Mouse (Mus musculus) lung, embryonic 15.5 days (tissue): ENCODE data around the gene Ccdc183. TPM values are rescaled to one million over a fixed set of nuclear protein-coding genes. Genes with fewer than 3 reads are reported as not detected.
A peak's percentile ranks its signal among the peaks of the same experiment; 100 is the strongest.

ENCODE experiments used
- ATAC-seq: fragments of 200-750 bp; cut with Nextera tagmentation; 2 replicates; pipeline ENCODE4 v1.8.0; 2017; ENCODE audit warnings: moderate number of reproducible peaks, borderline replicate concordance; ENCODE audit not compliant: low FRiP score, low TSS enrichment; ENCODE audit errors: extremely low read depth
- H3K27ac ChIP-seq: fragments of 300-500 bp; sonication (generic); 2 replicates; pipeline ENCODE4 v1.5.1; 2015; ENCODE audit warnings: moderate library complexity, mild to moderate bottlenecking, inconsistent platforms
- H3K27me3 ChIP-seq: fragments of 300-500 bp; sonication (generic); 2 replicates; pipeline ENCODE4 v1.6.1; 2015; ENCODE audit warnings: inconsistent platforms
- H3K36me3 ChIP-seq: fragments of 300-500 bp; sonication (generic); 2 replicates; pipeline ENCODE4 v1.6.1; 2015; ENCODE audit warnings: inconsistent platforms
- H3K4me1 ChIP-seq: fragments of 300-500 bp; sonication (generic); 2 replicates; pipeline ENCODE4 v1.6.1; 2015; ENCODE audit warnings: inconsistent platforms
- H3K4me2 ChIP-seq: fragments of 300-500 bp; sonication (generic); 2 replicates; pipeline ENCODE4 v1.6.1; 2015; ENCODE audit warnings: inconsistent platforms, mild to moderate bottlenecking, moderate library complexity
- H3K4me3 ChIP-seq: fragments of 300-500 bp; sonication (generic); 2 replicates; pipeline ENCODE4 v1.5.1; 2015; ENCODE audit warnings: mild to moderate bottlenecking, inconsistent platforms
- H3K9ac ChIP-seq: fragments of 300-500 bp; sonication (generic); 2 replicates; pipeline ENCODE4 v1.6.1; 2015; ENCODE audit warnings: inconsistent platforms
- H3K9me3 ChIP-seq: fragments of 300-500 bp; sonication (generic); 2 replicates; pipeline ENCODE4 v1.6.1; 2016; ENCODE audit warnings: inconsistent platforms
- WGBS: fragments of 180-500 bp; shearing (Covaris S2); methylation state at CpG from one replicate; pipeline ENCODE4 v1.1.7; 2015; 5-methylcytosine and 5-hydroxymethylcytosine counted together
- polyA plus RNA-seq: library from polyadenylated mRNA; unstranded; fragments of >200 nt; fragmentation: Nextera tagmentation; extraction: Ambion mirVana; gene quantifications from 2 replicates; pipeline ENCODE4 v1.2.1, GENCODE M21; 2015

The Ccdc183 gene
- polyA plus RNA-seq, 1 experiment from 2014 or later, result 0.17 TPM

- WGBS, result 8% methylated on average over 21 of the region's 21 CpGs
- peak overlapping the region; percentile 82 for H3K4me2 ChIP-seq
- H3K9ac ChIP-seq, result peak overlapping the region; percentile 57
- peak overlapping the region; percentile 53 for H3K4me3 ChIP-seq
- peak overlapping the region; percentile 87 for H3K27ac ChIP-seq
- H3K36me3 ChIP-seq, result peaks cover 11% of the 10 kb centered on the region; the same call in 1 of the 2 replicates
- ATAC-seq, result no peak
- H3K27me3 ChIP-seq, result peaks cover 50% of the 10 kb centered on the region
- no peaks in the 10 kb centered on the region for H3K9me3 ChIP-seq
- H3K4me1 ChIP-seq, result peaks cover 60% of the 10 kb centered on the region
Measured at GRCm38 (mm10) chr2:25575432-25576027, 41.9 kb downstream of the Ccdc183 start.

GRCm38 (mm10) chr2:25574579-25575431 lies 42.7 kb downstream of the Ccdc183 start, which contains the start of the genes Mamdc4 and Phpt1:
Gene Mamdc4 (minus strand): TSS chr2:25574845.
Gene Phpt1 (minus strand): TSS chr2:25575224.
- peak within 1 kb of the TSS; percentile 82 for H3K4me2 ChIP-seq

GRCm38 (mm10) chr2:25574136-25574535 lies 43.3 kb downstream of the Ccdc183 start:
- no peak for ATAC-seq
- peaks cover 36% of the 10 kb centered on the region for H3K27me3 ChIP-seq
- H3K4me3 ChIP-seq, result peak overlapping the region; percentile 53
- WGBS, result 17% methylated on average over 11 of the region's 11 CpGs
- no peaks in the 10 kb centered on the region for H3K9me3 ChIP-seq
- H3K27ac ChIP-seq, result 0 out of 2 replicates have a peak overlapping the region, but pooled peaks have one; percentile 87
- peaks cover 51% of the 10 kb centered on the region for H3K4me1 ChIP-seq
- peak overlapping the region; percentile 82 for H3K4me2 ChIP-seq
- peak overlapping the region; percentile 53 for H3K9ac ChIP-seq
- peaks cover 24% of the 10 kb centered on the region for H3K36me3 ChIP-seq

More at GRCm38 (mm10) chr2:25574579-25575431, 42.7 kb downstream of the Ccdc183 start, which contains the start of the genes Mamdc4 and Phpt1:
- ATAC-seq, result peak; percentile 98
- Histone ChIP-seq H3K36me3 (peaks cover 17% of the 10 kb centered on the region), H3K4me3 (peak within 1 kb of the TSS; percentile 53), H3K4me1 (peaks cover 57% of the 10 kb centered on the region), H3K27ac (peak within 1 kb of the TSS; percentile 87), H3K27me3 (peaks cover 42% of the 10 kb centered on the region), H3K9ac (peak within 1 kb of the TSS; percentile 57), H3K9me3 (no peaks in the 10 kb centered on the region)
- WGBS, result under 1% methylated on average over 45 of the region's 45 CpGs

DNA sequence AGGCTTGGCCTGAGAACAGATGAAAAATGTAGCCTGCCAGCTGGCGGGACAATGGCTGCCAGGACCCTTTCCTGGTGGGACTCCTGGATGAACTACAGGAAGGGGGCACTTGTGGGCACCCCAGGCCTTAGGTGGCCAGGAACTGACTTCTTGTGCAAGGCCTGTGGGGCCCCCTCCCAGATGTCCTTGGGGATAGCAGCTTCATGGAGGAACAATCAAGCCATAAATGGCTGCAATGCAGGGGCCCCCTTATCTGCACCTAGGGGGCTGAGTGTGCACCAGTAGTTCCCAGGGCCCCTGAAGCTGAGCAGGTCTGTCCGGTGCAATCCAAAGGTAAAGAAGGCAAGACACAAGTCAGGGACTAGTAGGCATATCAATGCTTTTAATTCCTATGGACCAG lies 44.4 kb downstream of the Ccdc183 start:
- Histone ChIP-seq H3K9me3 (no peaks in the 10 kb centered on the region), H3K4me3 (no peak overlapping the region), H3K9ac (no peak overlapping the region), H3K4me2 (no peak overlapping the region), H3K36me3 (peaks cover 34% of the 10 kb centered on the region), H3K4me1 (peaks cover 40% of the 10 kb centered on the region), H3K27me3 (peaks cover 25% of the 10 kb centered on the region), H3K27ac (no peak overlapping the region)
- no peak for ATAC-seq
- WGBS, result 85% methylated on average over 2 of the region's 2 CpGs

DNA sequence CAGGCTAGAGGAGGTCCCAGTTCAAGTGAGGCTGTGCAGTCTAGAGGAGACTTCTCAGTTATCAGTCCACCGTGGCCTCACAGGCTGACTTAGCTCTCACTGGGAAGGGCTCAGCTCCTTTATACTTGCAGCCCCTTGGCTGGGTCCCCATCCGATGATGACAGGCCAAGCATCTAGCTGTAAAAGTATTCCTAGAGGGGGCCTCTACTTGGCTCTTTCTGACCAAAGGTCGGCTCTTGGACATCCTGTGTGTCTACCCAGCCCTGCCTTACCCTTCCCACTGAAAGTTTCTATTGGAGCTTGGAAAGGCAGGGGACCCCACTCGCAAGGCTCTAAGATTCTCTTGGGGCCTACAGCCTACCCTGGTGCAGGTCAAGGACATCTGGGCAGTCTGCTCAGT lies 46.3 kb downstream of the Ccdc183 start:
- H3K4me3 ChIP-seq, result no peak overlapping the region
- peaks cover 7% of the 10 kb centered on the region for H3K27me3 ChIP-seq
- no peak overlapping the region for H3K4me2 ChIP-seq
- no peaks in the 10 kb centered on the region for H3K9me3 ChIP-seq
- peaks cover 23% of the 10 kb centered on the region for H3K4me1 ChIP-seq
- H3K9ac ChIP-seq, result no peak overlapping the region
- WGBS, result 85% methylated on average over 4 of the region's 4 CpGs
- peaks cover 34% of the 10 kb centered on the region for H3K36me3 ChIP-seq
- no peak overlapping the region for H3K27ac ChIP-seq
- ATAC-seq, result no peak

GRCm38 (mm10) chr2:25569323-25569722 lies 48.2 kb downstream of the Ccdc183 start:
- Histone ChIP-seq H3K36me3 (peaks cover 51% of the 10 kb centered on the region), H3K4me2 (no peak overlapping the region), H3K27ac (no peak overlapping the region), H3K4me1 (peaks cover 14% of the 10 kb centered on the region), H3K9ac (no peak overlapping the region), H3K27me3 (no peaks in the 10 kb centered on the region), H3K4me3 (no peak overlapping the region), H3K9me3 (no peaks in the 10 kb centered on the region)
- WGBS, result 94% methylated on average over 3 of the region's 3 CpGs
- ATAC-seq, result no peak

DNA sequence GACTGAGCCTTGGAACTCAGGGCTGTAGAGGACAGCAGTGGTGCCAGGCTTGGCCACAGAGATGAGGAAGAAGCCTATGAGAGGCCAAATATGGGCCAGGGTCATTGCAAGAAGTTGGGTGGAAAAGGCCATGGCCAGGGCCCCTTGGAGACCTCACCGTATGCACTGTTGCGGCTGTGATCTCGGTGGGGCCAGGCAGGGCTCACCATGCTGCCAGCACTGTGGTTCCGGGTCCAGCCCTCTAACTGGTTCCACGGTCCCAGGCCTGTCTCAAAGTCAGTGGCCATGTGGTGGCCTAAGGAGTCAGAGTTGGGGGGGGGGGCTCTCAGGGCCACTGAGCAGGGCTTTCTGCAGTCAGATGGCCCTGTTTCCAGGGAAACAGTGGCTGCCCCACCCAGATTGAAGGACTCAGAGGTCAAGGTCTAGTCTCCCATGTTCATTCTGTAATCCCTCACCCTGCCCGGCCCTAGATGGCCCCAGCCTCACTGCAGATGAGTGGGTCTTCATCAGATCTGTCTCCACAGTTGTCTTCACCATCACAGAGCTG lies 48.9 kb downstream of the Ccdc183 start:
- Histone ChIP-seq H3K4me1 (peaks cover 7% of the 10 kb centered on the region), H3K9ac (no peak overlapping the region), H3K4me3 (no peak overlapping the region), H3K36me3 (peaks cover 58% of the 10 kb centered on the region), H3K27ac (no peak overlapping the region), H3K27me3 (no peaks in the 10 kb centered on the region), H3K4me2 (no peak overlapping the region), H3K9me3 (no peaks in the 10 kb centered on the region)
- 88% methylated on average over 6 of the region's 6 CpGs for WGBS
- ATAC-seq, result no peak

- no peak for ATAC-seq
- Histone ChIP-seq H3K9ac (no peak overlapping the region), H3K36me3 (peaks cover 71% of the 10 kb centered on the region), H3K4me1 (no peaks in the 10 kb centered on the region), H3K4me3 (no peak overlapping the region), H3K9me3 (no peaks in the 10 kb centered on the region), H3K27ac (no peak overlapping the region), H3K27me3 (no peaks in the 10 kb centered on the region), H3K4me2 (no peak overlapping the region)
- WGBS, result 77% methylated on average over 6 of the region's 6 CpGs
Measured at GRCm38 (mm10) chr2:25566558-25566957, 50.9 kb downstream of the Ccdc183 start.

- Histone ChIP-seq H3K36me3 (peaks cover 75% of the 10 kb centered on the region), H3K4me2 (no peak overlapping the region), H3K9me3 (no peaks in the 10 kb centered on the region), H3K9ac (no peak overlapping the region), H3K4me3 (no peak overlapping the region), H3K4me1 (no peaks in the 10 kb centered on the region), H3K27ac (no peak overlapping the region), H3K27me3 (no peaks in the 10 kb centered on the region)
- WGBS, result 91% methylated on average over 8 of the region's 8 CpGs
- no peak for ATAC-seq
Measured at GRCm38 (mm10) chr2:25565741-25566140, 51.7 kb downstream of the Ccdc183 start.

DNA sequence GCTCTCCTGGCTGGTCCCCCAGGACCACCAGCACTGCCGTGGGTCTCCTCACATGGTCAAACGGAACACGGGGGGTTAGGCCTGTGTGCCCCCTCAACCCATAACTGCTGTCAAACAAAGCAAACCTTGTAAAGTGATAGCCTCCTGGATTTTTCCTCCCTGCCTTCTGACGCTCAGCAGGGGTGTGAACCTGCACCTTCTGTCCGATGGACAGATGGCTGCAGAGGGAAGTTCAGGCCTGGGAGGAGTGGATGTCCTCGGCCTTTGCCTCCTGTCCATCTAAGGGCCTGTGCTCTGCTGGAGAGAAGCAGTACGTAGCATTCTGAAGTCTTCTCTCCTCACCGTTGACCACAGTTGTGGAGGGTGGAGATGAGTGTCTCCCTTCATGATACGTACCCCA lies 55.5 kb downstream of the Ccdc183 start:
- WGBS, result 74% methylated on average over 9 of the region's 9 CpGs
- Histone ChIP-seq H3K36me3 (peaks cover 58% of the 10 kb centered on the region), H3K4me1 (peaks cover 15% of the 10 kb centered on the region), H3K9ac (no peak overlapping the region), H3K9me3 (no peaks in the 10 kb centered on the region), H3K27me3 (no peaks in the 10 kb centered on the region), H3K4me2 (no peak overlapping the region), H3K27ac (no peak overlapping the region), H3K4me3 (no peak overlapping the region)
- no peak for ATAC-seq

GRCm38 (mm10) chr2:25560551-25560950 lies 56.9 kb downstream of the Ccdc183 start:
- H3K27me3 ChIP-seq, result no peaks in the 10 kb centered on the region
- H3K36me3 ChIP-seq, result peaks cover 54% of the 10 kb centered on the region
- no peaks in the 10 kb centered on the region for H3K9me3 ChIP-seq
- WGBS, result 85% methylated on average over 8 of the region's 8 CpGs
- no peak for ATAC-seq
- H3K4me3 ChIP-seq, result no peak overlapping the region
- no peak overlapping the region for H3K9ac ChIP-seq
- no peak overlapping the region for H3K4me2 ChIP-seq
- H3K27ac ChIP-seq, result no peak overlapping the region
- H3K4me1 ChIP-seq, result peaks cover 21% of the 10 kb centered on the region

DNA sequence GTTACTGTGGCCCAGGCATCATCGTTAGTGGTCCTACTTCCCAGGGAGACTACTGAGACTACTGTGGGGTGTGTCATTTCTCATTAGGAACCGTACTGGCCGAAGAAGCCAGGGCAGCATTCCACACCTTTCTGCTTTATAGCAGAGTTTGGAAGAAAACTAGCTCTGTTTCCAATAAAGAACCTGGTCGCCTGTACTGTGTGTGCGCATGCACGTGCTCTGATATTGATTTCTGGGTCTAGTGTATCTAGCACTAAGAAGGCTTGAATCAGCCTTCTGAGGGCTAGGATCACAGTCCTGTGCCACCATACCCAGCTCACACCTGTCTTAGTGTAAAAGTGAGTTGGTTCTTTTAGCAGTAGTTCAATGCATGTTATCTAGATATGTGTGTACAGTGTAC lies 58.7 kb downstream of the Ccdc183 start:
- H3K4me1 ChIP-seq, result peaks cover 21% of the 10 kb centered on the region
- no peaks in the 10 kb centered on the region for H3K27me3 ChIP-seq
- WGBS, result 65% methylated on average over 6 of the region's 6 CpGs
- H3K27ac ChIP-seq, result no peak overlapping the region
- ATAC-seq, result no peak
- H3K9ac ChIP-seq, result peak overlapping the region; percentile 95
- H3K36me3 ChIP-seq, result peaks cover 36% of the 10 kb centered on the region
- H3K9me3 ChIP-seq, result no peaks in the 10 kb centered on the region
- H3K4me2 ChIP-seq, result peak overlapping the region; percentile 91
- peak overlapping the region; percentile 99 for H3K4me3 ChIP-seq
